Mouse (Mus musculus) liver, embryonic 16.5 days (tissue): ENCODE results near the gene Pef1. TPM values are rescaled to one million over a fixed set of nuclear protein-coding genes. Genes with fewer than 3 reads are reported as not detected.

Experiments
- ATAC-seq: fragments of 200-750 bp; cut with Nextera tagmentation; 2 replicates; pipeline ENCODE4 v1.8.0; 2017; ENCODE audit warnings: low read depth, mild to moderate bottlenecking, moderate number of reproducible peaks, moderate library complexity
- H3K27ac ChIP-seq: fragments of 300-500 bp; sonication (generic); 2 replicates; pipeline ENCODE4 v1.5.1; 2014; ENCODE audit warnings: mild to moderate bottlenecking, low read length
- H3K27me3 ChIP-seq: fragments of 300-500 bp; sonication (generic); 2 replicates; pipeline ENCODE4 v1.6.1; 2014; ENCODE audit warnings: low read depth, low read length, mixed read lengths; ENCODE audit not compliant: control insufficient read depth, insufficient read depth
- H3K36me3 ChIP-seq: fragments of 300-500 bp; sonication (generic); 2 replicates; pipeline ENCODE4 v1.6.1; 2014; ENCODE audit warnings: mild to moderate bottlenecking; ENCODE audit not compliant: control insufficient read depth, insufficient read depth
- H3K4me1 ChIP-seq: fragments of 300-500 bp; sonication (generic); 2 replicates; pipeline ENCODE4 v1.6.1; 2014; ENCODE audit warnings: low read depth, low read length, mixed read lengths; ENCODE audit not compliant: control insufficient read depth
- H3K4me2 ChIP-seq: fragments of 300-500 bp; sonication (generic); 2 replicates; pipeline ENCODE4 v1.6.1; 2014; ENCODE audit warnings: low read depth, low read length, mixed read lengths
- H3K4me3 ChIP-seq: fragments of 300-500 bp; sonication (generic); 2 replicates; pipeline ENCODE4 v1.5.1; 2014; ENCODE audit warnings: low read depth, mild to moderate bottlenecking, low read length
- H3K9ac ChIP-seq: fragments of 300-500 bp; sonication (generic); 2 replicates; pipeline ENCODE4 v1.6.1; 2014; ENCODE audit warnings: low read depth, low read length
- H3K9me3 ChIP-seq: fragments of 300-500 bp; sonication (generic); replicated peaks from 2 replicates; pipeline ENCODE4 v1.6.1; 2016; ENCODE audit warnings: low read length; ENCODE audit not compliant: control insufficient read depth
- WGBS: fragments of 180-500 bp; shearing (Covaris S2); extraction: QIAGEN DNeasy Blood & Tissue Kit; methylation state at CpG from one replicate; pipeline ENCODE4 v1.1.7; 2014; ENCODE audit not compliant: insufficient replicate concordance; 5-methylcytosine and 5-hydroxymethylcytosine counted together
- polyA plus RNA-seq: library from polyadenylated mRNA; unstranded; fragments of >200 nt; fragmentation: Nextera tagmentation; extraction: Ambion mirVana; gene quantifications from 2 replicates; pipeline ENCODE4 v1.2.1, GENCODE M21; 2015

Pef1 gene
- 40.6 and 43.6 TPM in 2 replicates for polyA plus RNA-seq

DNA sequence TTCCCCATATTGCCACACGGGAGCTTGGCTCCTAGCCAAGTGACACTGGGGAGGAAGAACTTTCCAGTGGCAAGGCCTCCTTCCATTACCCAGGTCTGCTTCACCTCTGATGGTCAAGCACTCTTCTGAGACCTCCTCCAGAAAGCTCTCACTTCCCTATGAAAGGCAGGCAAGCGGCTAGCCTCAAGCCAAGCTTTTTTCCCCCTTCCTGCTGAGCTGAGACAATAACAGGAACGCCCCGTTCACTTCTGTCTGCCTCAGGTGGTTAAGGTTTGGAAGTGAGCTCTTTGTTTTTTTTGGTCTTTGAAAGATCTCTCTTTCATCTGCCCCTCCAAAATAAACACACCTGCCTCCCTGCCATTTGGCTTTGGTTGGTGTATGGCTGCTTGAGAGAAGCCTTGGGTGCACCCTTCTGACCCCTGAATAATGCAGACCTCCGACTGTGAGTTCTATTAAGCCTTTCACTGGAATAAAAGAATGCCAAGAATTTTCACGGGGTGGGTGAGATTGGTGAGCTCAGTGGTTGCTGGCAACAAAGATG, at the start of gene Pef1:
Gene Pef1, plus strand, starts transcription at position 448 of the 541 bp plus-strand sequence.
- no peaks in the 10 kb centered on the region for H3K9me3 ChIP-seq
- H3K4me3 ChIP-seq: no peak within 1 kb of the TSS
- no peak within 1 kb of the TSS for H3K27ac ChIP-seq
- H3K4me2 ChIP-seq: no peak within 1 kb of the TSS
- H3K4me1 ChIP-seq: peaks cover 5% of the 10 kb centered on the region
- no peaks in the 10 kb centered on the region for H3K36me3 ChIP-seq
- H3K27me3 ChIP-seq: no peaks in the 10 kb centered on the region; the same call in 1 of the 2 replicates
- 17% methylated on average over 6 of the region's 6 CpGs for WGBS
- no peak for ATAC-seq
- H3K9ac ChIP-seq: no peak within 1 kb of the TSS

- no peaks in the 10 kb centered on the region for H3K4me1 ChIP-seq
- no peak overlapping the region for H3K27ac ChIP-seq
- WGBS: 73% methylated on average over 9 of the region's 9 CpGs
- H3K27me3 ChIP-seq: no peaks in the 10 kb centered on the region
- H3K4me2 ChIP-seq: no peak overlapping the region
- ATAC-seq: no peak
- no peaks in the 10 kb centered on the region for H3K36me3 ChIP-seq
- no peaks in the 10 kb centered on the region for H3K9me3 ChIP-seq
- no peak overlapping the region for H3K9ac ChIP-seq
- no peak overlapping the region for H3K4me3 ChIP-seq
Observed at GRCm38 (mm10) chr4:130053111-130053510, 49.2 kb upstream of the Pef1 start.

- no peak for ATAC-seq
- 33% methylated on average over 1 of the region's 1 CpGs for WGBS
- H3K27ac ChIP-seq: no peak overlapping the region
- no peak overlapping the region for H3K4me2 ChIP-seq
- no peak overlapping the region for H3K9ac ChIP-seq
- H3K27me3 ChIP-seq: no peaks in the 10 kb centered on the region
- H3K36me3 ChIP-seq: no peaks in the 10 kb centered on the region
- no peaks in the 10 kb centered on the region for H3K4me1 ChIP-seq
- no peaks in the 10 kb centered on the region for H3K9me3 ChIP-seq
- H3K4me3 ChIP-seq: no peak overlapping the region
Observed at GRCm38 (mm10) chr4:130054727-130055126, 47.6 kb upstream of the Pef1 start.

- no peak overlapping the region for H3K27ac ChIP-seq
- H3K4me1 ChIP-seq: no peaks in the 10 kb centered on the region
- no peaks in the 10 kb centered on the region for H3K9me3 ChIP-seq
- 71% methylated on average over 14 of the region's 14 CpGs for WGBS
- no peak overlapping the region for H3K4me3 ChIP-seq
- ATAC-seq: no peak
- no peak overlapping the region for H3K4me2 ChIP-seq
- no peaks in the 10 kb centered on the region for H3K36me3 ChIP-seq
- H3K9ac ChIP-seq: no peak overlapping the region
- no peaks in the 10 kb centered on the region for H3K27me3 ChIP-seq
Observed at GRCm38 (mm10) chr4:130055160-130056010, 47.0 kb upstream of the Pef1 start.

- Histone ChIP-seq H3K36me3 (no peaks in the 10 kb centered on the region), H3K27me3 (no peaks in the 10 kb centered on the region), H3K4me3 (no peak overlapping the region), H3K9ac (no peak overlapping the region), H3K4me2 (no peak overlapping the region), H3K9me3 (no peaks in the 10 kb centered on the region), H3K27ac (no peak overlapping the region), H3K4me1 (no peaks in the 10 kb centered on the region)
- no peak for ATAC-seq
- 62% methylated on average over 3 of the region's 3 CpGs for WGBS
Observed at GRCm38 (mm10) chr4:130056011-130056322, 46.4 kb upstream of the Pef1 start.

DNA sequence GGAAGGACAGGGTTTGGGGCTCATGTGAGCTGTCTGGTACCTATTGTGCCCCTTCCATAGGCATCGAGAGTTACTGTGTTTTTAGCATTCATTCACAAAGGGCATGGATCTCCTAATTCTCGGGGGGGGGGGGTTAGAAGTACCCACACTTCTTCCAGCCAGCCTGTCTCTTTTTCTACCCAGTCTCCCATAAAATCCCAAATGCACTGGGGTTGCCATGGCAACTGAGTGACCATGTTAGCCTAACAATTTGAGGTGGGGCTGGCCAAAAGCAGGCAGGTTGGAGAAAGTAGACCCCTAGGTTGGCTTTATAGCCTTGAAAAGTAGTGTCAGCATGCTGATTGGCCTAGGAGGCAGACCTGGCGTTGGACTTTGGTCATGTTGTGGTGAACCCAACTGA, 45.9 kb upstream of the Pef1 start:
- WGBS: 43% methylated on average over 3 of the region's 3 CpGs
- no peak for ATAC-seq
- H3K27me3 ChIP-seq: no peaks in the 10 kb centered on the region
- H3K4me2 ChIP-seq: no peak overlapping the region
- H3K36me3 ChIP-seq: no peaks in the 10 kb centered on the region
- H3K4me1 ChIP-seq: no peaks in the 10 kb centered on the region
- no peaks in the 10 kb centered on the region for H3K9me3 ChIP-seq
- no peak overlapping the region for H3K27ac ChIP-seq
- H3K9ac ChIP-seq: no peak overlapping the region
- H3K4me3 ChIP-seq: no peak overlapping the region

GRCm38 (mm10) chr4:130060937-130061336, 41.4 kb upstream of the Pef1 start:
- no peak for ATAC-seq
- Histone ChIP-seq H3K4me2 (no peak overlapping the region), H3K27ac (no peak overlapping the region), H3K4me3 (no peak overlapping the region), H3K9me3 (no peaks in the 10 kb centered on the region), H3K36me3 (no peaks in the 10 kb centered on the region), H3K4me1 (no peaks in the 10 kb centered on the region), H3K9ac (no peak overlapping the region), H3K27me3 (no peaks in the 10 kb centered on the region)

DNA sequence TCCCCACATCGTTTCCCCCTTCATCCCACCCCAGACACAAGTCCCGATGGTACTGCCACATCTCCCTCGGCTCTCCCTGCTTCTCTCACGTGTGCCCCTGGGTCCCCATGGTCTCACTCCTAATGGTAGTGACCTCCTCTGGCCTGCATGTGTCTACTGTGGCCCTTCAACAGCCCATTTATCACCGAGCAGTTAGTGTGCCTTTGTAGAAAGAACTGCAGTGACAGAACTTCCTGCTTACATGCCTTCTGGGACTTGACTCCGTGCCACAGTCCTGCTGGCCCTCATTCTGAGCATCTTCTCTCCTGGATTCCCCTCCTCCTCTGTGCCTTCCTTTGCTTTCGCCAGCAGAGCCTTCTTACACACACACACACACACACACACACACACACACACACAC, 39.2 kb upstream of the Pef1 start:
- H3K27ac ChIP-seq: no peak overlapping the region
- WGBS: 48% methylated on average over 7 of the region's 7 CpGs
- H3K36me3 ChIP-seq: no peaks in the 10 kb centered on the region

GRCm38 (mm10) chr4:130066816-130067215, 35.5 kb upstream of the Pef1 start:
- Histone ChIP-seq H3K4me3 (no peak overlapping the region), H3K4me1 (no peaks in the 10 kb centered on the region), H3K36me3 (no peaks in the 10 kb centered on the region), H3K9me3 (no peaks in the 10 kb centered on the region), H3K27me3 (no peaks in the 10 kb centered on the region), H3K4me2 (no peak overlapping the region), H3K27ac (no peak overlapping the region), H3K9ac (no peak overlapping the region)
- WGBS: 13% methylated on average over 8 of the region's 8 CpGs
- ATAC-seq: no peak

More for the DNA sequence above, 39.2 kb upstream of the Pef1 start:
- Histone ChIP-seq H3K9me3 (no peaks in the 10 kb centered on the region), H3K9ac (no peak overlapping the region), H3K27me3 (no peaks in the 10 kb centered on the region), H3K4me3 (no peak overlapping the region), H3K4me2 (no peak overlapping the region), H3K4me1 (no peaks in the 10 kb centered on the region)
- ATAC-seq: no peak
